Mouse (Mus musculus): ENCODE results near the gene Muc15. TPM values are rescaled to one million over a fixed set of nuclear protein-coding genes. Genes with fewer than 3 reads are reported as not detected.
A peak's percentile ranks its signal among the peaks of the same experiment; 100 is the strongest.

The Muc15 gene
- polyA plus RNA-seq (2015; fragmentation: Nextera tagmentation; extraction: Ambion mirVana), result 0.06 and 0.13 TPM in 2 replicates

GRCm38 (mm10) chr2:110721290-110721753, at the start of gene Muc15:
Gene Muc15, plus strand, starts transcription at chr2:110721340.
- Histone ChIP-seq H3K9ac (replicated peaks) (no peak within 1 kb of the TSS), H3K27ac (replicated peaks) (no peak within 1 kb of the TSS), H3K4me2 (replicated peaks) (no peak within 1 kb of the TSS), H3K36me3 (no peaks in the 10 kb centered on the region), H3K4me3 (no peak within 1 kb of the TSS), H3K9me3 (no peaks in the 10 kb centered on the region), H3K4me1 (no peaks in the 10 kb centered on the region), H3K27me3 (no peaks in the 10 kb centered on the region)
- WGBS, result 54% methylated on average over 3 of the region's 3 CpGs
- no peak for ATAC-seq (replicated peaks)

- no peaks in the 10 kb centered on the region for H3K9me3 ChIP-seq
- H3K27ac ChIP-seq (replicated peaks), result no peak overlapping the region
- H3K36me3 ChIP-seq, result no peaks in the 10 kb centered on the region
- no peak overlapping the region for H3K4me2 ChIP-seq (replicated peaks)
- H3K9ac ChIP-seq (replicated peaks), result no peak overlapping the region
- 94% methylated on average over 3 of the region's 3 CpGs for WGBS
- no peak overlapping the region for H3K4me3 ChIP-seq
- H3K27me3 ChIP-seq, result no peaks in the 10 kb centered on the region
- no peaks in the 10 kb centered on the region for H3K4me1 ChIP-seq
- ATAC-seq (replicated peaks), result no peak
These were observed 11.7 kb upstream of the Muc15 start for GRCm38 (mm10) chr2:110709436-110709835.

GRCm38 (mm10) chr2:110710055-110710720, 11.0 kb upstream of the Muc15 start:
- H3K36me3 ChIP-seq, result no peaks in the 10 kb centered on the region
- no peak overlapping the region for H3K9ac ChIP-seq (replicated peaks)
- no peak overlapping the region for H3K4me3 ChIP-seq
- no peak overlapping the region for H3K27ac ChIP-seq (replicated peaks)
- no peaks in the 10 kb centered on the region for H3K4me1 ChIP-seq
- H3K27me3 ChIP-seq, result no peaks in the 10 kb centered on the region
- 73% methylated on average over 10 of the region's 10 CpGs for WGBS
- no peaks in the 10 kb centered on the region for H3K9me3 ChIP-seq
- no peak overlapping the region for H3K4me2 ChIP-seq (replicated peaks)
- ATAC-seq (replicated peaks), result no peak

- H3K4me2 ChIP-seq (replicated peaks), result no peak overlapping the region
- ATAC-seq (replicated peaks), result no peak
- no peaks in the 10 kb centered on the region for H3K36me3 ChIP-seq
- H3K4me1 ChIP-seq, result no peaks in the 10 kb centered on the region
- no peaks in the 10 kb centered on the region for H3K27me3 ChIP-seq
- no peak overlapping the region for H3K4me3 ChIP-seq
- no peak overlapping the region for H3K27ac ChIP-seq (replicated peaks)
- H3K9ac ChIP-seq (replicated peaks), result no peak overlapping the region
- H3K9me3 ChIP-seq, result no peaks in the 10 kb centered on the region
These were observed 2.1 kb upstream of the Muc15 start for GRCm38 (mm10) chr2:110719051-110719450.

GRCm38 (mm10) chr2:110722208-110722607, 1.1 kb downstream of the Muc15 start:
- Histone ChIP-seq H3K4me1 (no peaks in the 10 kb centered on the region), H3K4me3 (no peak overlapping the region), H3K4me2 (replicated peaks) (no peak overlapping the region), H3K36me3 (no peaks in the 10 kb centered on the region), H3K27me3 (no peaks in the 10 kb centered on the region), H3K27ac (replicated peaks) (no peak overlapping the region), H3K9me3 (no peaks in the 10 kb centered on the region), H3K9ac (replicated peaks) (no peak overlapping the region)
- no peak for ATAC-seq (replicated peaks)
- WGBS, result 72% methylated on average over 1 of the region's 1 CpGs

- Histone ChIP-seq H3K9me3 (no peaks in the 10 kb centered on the region), H3K9ac (replicated peaks) (no peak overlapping the region), H3K36me3 (no peaks in the 10 kb centered on the region), H3K27me3 (no peaks in the 10 kb centered on the region), H3K4me3 (no peak overlapping the region), H3K27ac (replicated peaks) (no peak overlapping the region), H3K4me1 (no peaks in the 10 kb centered on the region), H3K4me2 (replicated peaks) (no peak overlapping the region)
- ATAC-seq (replicated peaks), result no peak
These were observed 5.0 kb downstream of the Muc15 start for GRCm38 (mm10) chr2:110726106-110726505.

GRCm38 (mm10) chr2:110737236-110737635, 16.1 kb downstream of the Muc15 start:
- Histone ChIP-seq H3K27me3 (no peaks in the 10 kb centered on the region), H3K9ac (replicated peaks) (no peak overlapping the region), H3K4me1 (no peaks in the 10 kb centered on the region), H3K36me3 (no peaks in the 10 kb centered on the region), H3K27ac (replicated peaks) (no peak overlapping the region), H3K9me3 (no peaks in the 10 kb centered on the region), H3K4me2 (replicated peaks) (no peak overlapping the region), H3K4me3 (no peak overlapping the region)
- 86% methylated on average over 4 of the region's 4 CpGs for WGBS
- ATAC-seq (replicated peaks), result no peak

- no peaks in the 10 kb centered on the region for H3K36me3 ChIP-seq
- no peaks in the 10 kb centered on the region for H3K9me3 ChIP-seq
- H3K4me2 ChIP-seq (replicated peaks), result no peak overlapping the region
- 68% methylated on average over 2 of the region's 2 CpGs for WGBS
- no peak overlapping the region for H3K4me3 ChIP-seq
- no peak for ATAC-seq (replicated peaks)
- H3K4me1 ChIP-seq, result no peaks in the 10 kb centered on the region
- no peak overlapping the region for H3K9ac ChIP-seq (replicated peaks)
- H3K27ac ChIP-seq (replicated peaks), result no peak overlapping the region
- H3K27me3 ChIP-seq, result no peaks in the 10 kb centered on the region
These were observed 16.8 kb downstream of the Muc15 start for GRCm38 (mm10) chr2:110737981-110738380.

- WGBS, result 58% methylated on average over 1 of the region's 1 CpGs
- no peak for ATAC-seq (replicated peaks)
These were observed 18.6 kb downstream of the Muc15 start for GRCm38 (mm10) chr2:110739781-110740180.

GRCm38 (mm10) chr2:110740493-110740892, 19.4 kb downstream of the Muc15 start:
- WGBS, result 32% methylated on average over 1 of the region's 1 CpGs
- H3K4me2 ChIP-seq (replicated peaks), result no peak overlapping the region

More at GRCm38 (mm10) chr2:110739781-110740180, 18.6 kb downstream of the Muc15 start:
- no peaks in the 10 kb centered on the region for H3K4me1 ChIP-seq
- no peak overlapping the region for H3K9ac ChIP-seq (replicated peaks)
- H3K9me3 ChIP-seq, result no peaks in the 10 kb centered on the region
- no peak overlapping the region for H3K4me2 ChIP-seq (replicated peaks)
- no peaks in the 10 kb centered on the region for H3K36me3 ChIP-seq
- no peak overlapping the region for H3K4me3 ChIP-seq
- no peak overlapping the region for H3K27ac ChIP-seq (replicated peaks)
- H3K27me3 ChIP-seq, result no peaks in the 10 kb centered on the region

GRCm38 (mm10) chr2:110757556-110757955, 36.4 kb downstream of the Muc15 start:
- no peak overlapping the region for H3K4me3 ChIP-seq
- H3K4me1 ChIP-seq, result no peaks in the 10 kb centered on the region
- no peak overlapping the region for H3K27ac ChIP-seq (replicated peaks)
- H3K36me3 ChIP-seq, result no peaks in the 10 kb centered on the region
- H3K9me3 ChIP-seq, result no peaks in the 10 kb centered on the region
- 79% methylated on average over 2 of the region's 2 CpGs for WGBS
- H3K9ac ChIP-seq (replicated peaks), result no peak overlapping the region
- H3K4me2 ChIP-seq (replicated peaks), result no peak overlapping the region
- no peaks in the 10 kb centered on the region for H3K27me3 ChIP-seq
- no peak for ATAC-seq (replicated peaks)

More at GRCm38 (mm10) chr2:110740493-110740892, 19.4 kb downstream of the Muc15 start:
- Histone ChIP-seq H3K36me3 (no peaks in the 10 kb centered on the region), H3K9me3 (no peaks in the 10 kb centered on the region), H3K27ac (replicated peaks) (no peak overlapping the region), H3K9ac (replicated peaks) (no peak overlapping the region), H3K4me3 (no peak overlapping the region), H3K27me3 (no peaks in the 10 kb centered on the region), H3K4me1 (no peaks in the 10 kb centered on the region)
- ATAC-seq (replicated peaks), result no peak

GRCm38 (mm10) chr2:110759434-110759833, 38.3 kb downstream of the Muc15 start:
- H3K27ac ChIP-seq (replicated peaks), result no peak overlapping the region
- H3K36me3 ChIP-seq, result no peaks in the 10 kb centered on the region
- 0 out of 2 replicates have a peak, but pooled peaks have one; percentile 51 for ATAC-seq (replicated peaks)
- H3K4me1 ChIP-seq, result no peaks in the 10 kb centered on the region
- H3K9me3 ChIP-seq, result no peaks in the 10 kb centered on the region
- no peak overlapping the region for H3K9ac ChIP-seq (replicated peaks)
- WGBS, result 33% methylated on average over 2 of the region's 2 CpGs
- H3K4me3 ChIP-seq, result no peak overlapping the region
- no peaks in the 10 kb centered on the region for H3K27me3 ChIP-seq
- H3K4me2 ChIP-seq (replicated peaks), result no peak overlapping the region

- Histone ChIP-seq H3K9me3 (no peaks in the 10 kb centered on the region), H3K36me3 (no peaks in the 10 kb centered on the region), H3K27ac (replicated peaks) (no peak overlapping the region), H3K27me3 (no peaks in the 10 kb centered on the region), H3K4me2 (replicated peaks) (no peak overlapping the region), H3K9ac (replicated peaks) (no peak overlapping the region), H3K4me3 (no peak overlapping the region), H3K4me1 (no peaks in the 10 kb centered on the region)
- WGBS, result 67% methylated on average over 3 of the region's 3 CpGs
- peak; percentile 46; the same call in 1 of the 2 replicates for ATAC-seq (replicated peaks)
These were observed 66.3 kb downstream of the Muc15 start for GRCm38 (mm10) chr2:110787396-110787795.

Measured in forebrain, embryonic 15.5 days (tissue).